Mouse (Mus musculus): Measurements from ENCODE around the gene Itgb1bp2. TPM values are rescaled to one million over a fixed set of nuclear protein-coding genes. Genes with fewer than 3 reads are reported as not detected.

Itgb1bp2 gene
- total RNA-seq (2012; rRNA removed) (0.88 and 1.3 TPM in 2 replicates), total RNA-seq (2014; rRNA removed) (1.1 and 1.6 TPM in 2 replicates), polyA plus RNA-seq (2012; ENCODE audit: insufficient read length, low read depth) (1.2 and 1.4 TPM in 2 replicates)

GRCm38 (mm10) chrX:101448886-101449475 is at the start of gene Itgb1bp2:
Gene Itgb1bp2 (plus strand): TSS chrX:101449088.
- TF ChIP-seq KAT2A (IDR thresholded peaks at IDR 0.05; ENCODE audit: insufficient replicate concordance, low read length) (no peak), POLR2AphosphoS2 (IDR thresholded peaks at IDR 0.05; ENCODE audit: low read depth, low read length) (peak; percentile 74; the same call in 1 of the 2 replicates), SIN3A (IDR thresholded peaks at IDR 0.05; ENCODE audit: low read length) (no peak)
- peaks cover 0 to 4% of the 10 kb centered on the region in 2 experiments; a peak in 1 of 4 replicates for H3K4me1 ChIP-seq (ENCODE audit: control insufficient read depth in 1 of 2, insufficient read depth in 2 of 2)
- no peak for DNase-seq (ENCODE audit: extremely low read depth)
- H3K36me3 ChIP-seq (replicated peaks in 1 of 2; ENCODE audit: control insufficient read depth in 1 of 2, insufficient read depth in 1 of 2, low read length in 1 of 2), result peaks cover 38 to 73% of the 10 kb centered on the region in 2 experiments
- no peak within 1 kb of the TSS for H3K4me2 ChIP-seq (ENCODE audit: insufficient read depth, low read depth, poor library complexity, severe bottlenecking)
- no peaks in the 10 kb centered on the region for H3K9me3 ChIP-seq (replicated peaks; ENCODE audit: low read length)
- in situ Hi-C loops (cut with MboI; ENCODE audit: low pct_ligation_motif_present, low pct_unique_long_range_greater_than_20kb, low sequenced_read_pairs), result loop anchor here (25.0 kb wide), 1 partner anchor 113 kb away; no protein-coding TSS in a partner anchor
- dilution Hi-C loops (cut with MboI; ENCODE audit: extremely low pct_ligation_motif_present, extremely low pct_unique_long_range_greater_than_20kb, low sequenced_read_pairs), result no loop called here
- H3K27me3 ChIP-seq (replicated peaks), result no peaks in the 10 kb centered on the region
- H3K9ac ChIP-seq (ENCODE audit: insufficient read depth, low read depth), result no peak within 1 kb of the TSS
- no peaks in the 10 kb centered on the region for H3K79me2 ChIP-seq (replicated peaks; ENCODE audit: control insufficient read depth, extremely low read depth, insufficient read depth, poor library complexity, severe bottlenecking)
- H3K4me3 ChIP-seq (replicated peaks in 1 of 3; ENCODE audit: low read depth in 2 of 3, low read length in 2 of 3, poor library complexity in 1 of 3), result no peak within 1 kb of the TSS
- no peak within 1 kb of the TSS for H3K27ac ChIP-seq (ENCODE audit: insufficient read depth, low read depth)

GRCm38 (mm10) chrX:101418946-101419724 is 29.8 kb upstream of the Itgb1bp2 start:
- peak overlapping the region; percentile 63 to 95 (median 66) for H3K4me3 ChIP-seq (replicated peaks in 1 of 3; ENCODE audit: low read depth in 2 of 3, low read length in 2 of 3, poor library complexity in 1 of 3)
- dilution Hi-C loops (cut with MboI; ENCODE audit: extremely low pct_ligation_motif_present, extremely low pct_unique_long_range_greater_than_20kb, low sequenced_read_pairs), result no loop called here
- H3K9ac ChIP-seq (ENCODE audit: insufficient read depth, low read depth), result peak overlapping the region; percentile 94
- no peak overlapping the region; the same call in 1 of the 2 replicates for H3K27ac ChIP-seq (ENCODE audit: insufficient read depth, low read depth)
- peaks cover 5% of the 10 kb centered on the region; the same call in 1 of the 2 replicates for H3K79me2 ChIP-seq (replicated peaks; ENCODE audit: control insufficient read depth, extremely low read depth, insufficient read depth, poor library complexity, severe bottlenecking)
- peaks cover 8 to 25% of the 10 kb centered on the region in 2 experiments for H3K36me3 ChIP-seq (replicated peaks in 1 of 2; ENCODE audit: control insufficient read depth in 1 of 2, insufficient read depth in 1 of 2, low read length in 1 of 2)
- H3K4me1 ChIP-seq (ENCODE audit: control insufficient read depth in 1 of 2, insufficient read depth in 2 of 2), result peaks cover 3 to 16% of the 10 kb centered on the region in 2 experiments; a peak in 3 of 4 replicates
- in situ Hi-C loops (cut with MboI; ENCODE audit: low pct_ligation_motif_present, low pct_unique_long_range_greater_than_20kb, low sequenced_read_pairs), result no loop called here
- H3K9me3 ChIP-seq (replicated peaks; ENCODE audit: low read length), result no peaks in the 10 kb centered on the region
- TF ChIP-seq CTCF (conservative IDR thresholded peaks at IDR 0.05 in 1 of 2, IDR thresholded peaks at IDR 0.05 in 1 of 2; ENCODE audit: low read depth in 2 of 2, low read length in 2 of 2) (peak in 1 of 2 experiments; percentile 27; a peak in 2 of 4 replicates), MAZ (IDR thresholded peaks at IDR 0.05; ENCODE audit: low read depth, low read length) (no peak)
- no peaks in the 10 kb centered on the region for H3K27me3 ChIP-seq (replicated peaks)
- no peak for DNase-seq (ENCODE audit: extremely low read depth)
- peak overlapping the region; percentile 60 for H3K4me2 ChIP-seq (ENCODE audit: insufficient read depth, low read depth, poor library complexity, severe bottlenecking)

GRCm38 (mm10) chrX:101419725-101420699 is 28.9 kb upstream of the Itgb1bp2 start:
- Histone ChIP-seq H3K9me3 (replicated peaks; ENCODE audit: low read length) (no peaks in the 10 kb centered on the region), H3K27me3 (replicated peaks) (no peaks in the 10 kb centered on the region), H3K4me2 (ENCODE audit: insufficient read depth, low read depth, poor library complexity, severe bottlenecking) (peak overlapping the region; percentile 34), H3K36me3 (replicated peaks in 1 of 2; ENCODE audit: control insufficient read depth in 1 of 2, insufficient read depth in 1 of 2, low read length in 1 of 2) (peaks cover 3 to 19% of the 10 kb centered on the region in 2 experiments), H3K79me2 (replicated peaks; ENCODE audit: control insufficient read depth, extremely low read depth, insufficient read depth, poor library complexity, severe bottlenecking) (peaks cover 5% of the 10 kb centered on the region; the same call in 1 of the 2 replicates), H3K9ac (ENCODE audit: insufficient read depth, low read depth) (peak overlapping the region; percentile 94), H3K4me3 (replicated peaks in 1 of 3; ENCODE audit: low read depth in 2 of 3, low read length in 2 of 3, poor library complexity in 1 of 3) (peak overlapping the region; percentile 63 to 95 (median 66)), H3K4me1 (ENCODE audit: control insufficient read depth in 1 of 2, insufficient read depth in 2 of 2) (peaks cover 3 to 16% of the 10 kb centered on the region in 2 experiments; a peak in 3 of 4 replicates), H3K27ac (ENCODE audit: insufficient read depth, low read depth) (no peak overlapping the region; the same call in 1 of the 2 replicates)
- DNase-seq (ENCODE audit: extremely low read depth), result peak; percentile 74
- dilution Hi-C loops (cut with MboI; ENCODE audit: extremely low pct_ligation_motif_present, extremely low pct_unique_long_range_greater_than_20kb, low sequenced_read_pairs), result no loop called here
- in situ Hi-C loops (cut with MboI; ENCODE audit: low pct_ligation_motif_present, low pct_unique_long_range_greater_than_20kb, low sequenced_read_pairs), result no loop called here
- TF ChIP-seq HCFC1 (IDR thresholded peaks at IDR 0.05; ENCODE audit: low read depth, low read length) (peak; percentile 73), IRF4 (IDR thresholded peaks at IDR 0.05; ENCODE audit: low read depth, low read length) (peak; percentile 54; the same call in 1 of the 2 replicates), JUN (IDR thresholded peaks at IDR 0.05; ENCODE audit: insufficient read depth, low read depth, low read length) (no peak), NRF1 (IDR thresholded peaks at IDR 0.05; ENCODE audit: low read depth, low read length) (no peak), CHD2 (IDR thresholded peaks at IDR 0.05; ENCODE audit: low read length) (peak; percentile 98), SMC3 (IDR thresholded peaks at IDR 0.05; ENCODE audit: low read depth, low read length) (no peak), TCF12 (IDR thresholded peaks at IDR 0.05; ENCODE audit: low read depth, low read length) (0 out of 2 replicates have a peak, but pooled peaks have one; percentile 37), MAZ (IDR thresholded peaks at IDR 0.05; ENCODE audit: low read depth, low read length) (peak; percentile 79), NELFE (IDR thresholded peaks at IDR 0.05; ENCODE audit: low read depth, low read length) (peak; percentile 50; the same call in 1 of the 2 replicates), USF1 (IDR thresholded peaks at IDR 0.05; ENCODE audit: low read depth, low read length) (no peak), USF2 (conservative IDR thresholded peaks at IDR 0.05; ENCODE audit: low read depth, low read length) (no peak), SIN3A (IDR thresholded peaks at IDR 0.05; ENCODE audit: low read length) (peak; percentile 86), POLR2A (IDR thresholded peaks at IDR 0.05; ENCODE audit: low read depth, low read length) (peak; percentile 64)
